Mouse (Mus musculus): ENCODE measurements around the gene Spag9. TPM values are rescaled to one million over a fixed set of nuclear protein-coding genes. Genes with fewer than 3 reads are reported as not detected.

Gene Spag9
- polyA plus RNA-seq, 1 experiment: 45.7 TPM

- no peaks in the 10 kb centered on the region for H3K36me3 ChIP-seq (ENCODE audit: control insufficient read depth, insufficient read depth, low read length, poor library complexity, severe bottlenecking)
- H3K9ac ChIP-seq (ENCODE audit: low read depth, poor library complexity, severe bottlenecking): no peak overlapping the region
- no peaks in the 10 kb centered on the region for H3K27me3 ChIP-seq (ENCODE audit: control insufficient read depth, insufficient read depth, low read length, poor library complexity, severe bottlenecking)
- H3K9me3 ChIP-seq (replicated peaks; ENCODE audit: control insufficient read depth, insufficient read depth, low read length, poor library complexity, severe bottlenecking): no peaks in the 10 kb centered on the region
- H3K27ac ChIP-seq (ENCODE audit: insufficient read depth, low read length): no peak overlapping the region
- H3K4me3 ChIP-seq (ENCODE audit: low read depth, low read length): no peak overlapping the region
- no peak for TF ChIP-seq POLR2A (IDR thresholded peaks at IDR 0.05; ENCODE audit: insufficient read depth, low read length)
- no peak for TF ChIP-seq EP300 (IDR thresholded peaks at IDR 0.05; ENCODE audit: insufficient read depth, low read depth, low read length)
- TF ChIP-seq CTCF (IDR thresholded peaks at IDR 0.05; ENCODE audit: low read depth, low read length): no peak
- peaks cover 16% of the 10 kb centered on the region for H3K4me1 ChIP-seq (ENCODE audit: control insufficient read depth, insufficient read depth, low read length)
Observed at GRCm38 (mm10) chr11:94165745-94166144, 169.9 kb downstream of the Spag9 start.

- Histone ChIP-seq H3K4me3 (ENCODE audit: low read depth, low read length) (no peak overlapping the region), H3K9me3 (replicated peaks; ENCODE audit: control insufficient read depth, insufficient read depth, low read length, poor library complexity, severe bottlenecking) (no peaks in the 10 kb centered on the region), H3K36me3 (ENCODE audit: control insufficient read depth, insufficient read depth, low read length, poor library complexity, severe bottlenecking) (no peaks in the 10 kb centered on the region), H3K4me1 (ENCODE audit: control insufficient read depth, insufficient read depth, low read length) (peaks cover 7% of the 10 kb centered on the region), H3K9ac (ENCODE audit: low read depth, poor library complexity, severe bottlenecking) (no peak overlapping the region), H3K27ac (ENCODE audit: insufficient read depth, low read length) (no peak overlapping the region), H3K27me3 (ENCODE audit: control insufficient read depth, insufficient read depth, low read length, poor library complexity, severe bottlenecking) (no peaks in the 10 kb centered on the region)
- no peak for TF ChIP-seq EP300 (IDR thresholded peaks at IDR 0.05; ENCODE audit: insufficient read depth, low read depth, low read length)
- no peak for TF ChIP-seq POLR2A (IDR thresholded peaks at IDR 0.05; ENCODE audit: insufficient read depth, low read length)
- no peak for TF ChIP-seq CTCF (IDR thresholded peaks at IDR 0.05; ENCODE audit: low read depth, low read length)
Observed at GRCm38 (mm10) chr11:94168238-94168637, 172.3 kb downstream of the Spag9 start.

- no peaks in the 10 kb centered on the region for H3K4me1 ChIP-seq (ENCODE audit: control insufficient read depth, insufficient read depth, low read length)
- H3K36me3 ChIP-seq (ENCODE audit: control insufficient read depth, insufficient read depth, low read length, poor library complexity, severe bottlenecking): no peaks in the 10 kb centered on the region
- H3K9ac ChIP-seq (ENCODE audit: low read depth, poor library complexity, severe bottlenecking): no peak overlapping the region
- H3K9me3 ChIP-seq (replicated peaks; ENCODE audit: control insufficient read depth, insufficient read depth, low read length, poor library complexity, severe bottlenecking): no peaks in the 10 kb centered on the region
- no peak for TF ChIP-seq EP300 (IDR thresholded peaks at IDR 0.05; ENCODE audit: insufficient read depth, low read depth, low read length)
- no peak for TF ChIP-seq CTCF (IDR thresholded peaks at IDR 0.05; ENCODE audit: low read depth, low read length)
- TF ChIP-seq POLR2A (IDR thresholded peaks at IDR 0.05; ENCODE audit: insufficient read depth, low read length): no peak
- no peaks in the 10 kb centered on the region for H3K27me3 ChIP-seq (ENCODE audit: control insufficient read depth, insufficient read depth, low read length, poor library complexity, severe bottlenecking)
- no peak overlapping the region for H3K4me3 ChIP-seq (ENCODE audit: low read depth, low read length)
- H3K27ac ChIP-seq (ENCODE audit: insufficient read depth, low read length): no peak overlapping the region
Observed at GRCm38 (mm10) chr11:94169596-94169995, 173.7 kb downstream of the Spag9 start.

GRCm38 (mm10) chr11:94171691-94172090, 175.8 kb downstream of the Spag9 start:
- TF ChIP-seq CTCF (IDR thresholded peaks at IDR 0.05; ENCODE audit: low read depth, low read length): no peak
- no peak for TF ChIP-seq POLR2A (IDR thresholded peaks at IDR 0.05; ENCODE audit: insufficient read depth, low read length)
- TF ChIP-seq EP300 (IDR thresholded peaks at IDR 0.05; ENCODE audit: insufficient read depth, low read depth, low read length): no peak
- Histone ChIP-seq H3K4me1 (ENCODE audit: control insufficient read depth, insufficient read depth, low read length) (no peaks in the 10 kb centered on the region), H3K27me3 (ENCODE audit: control insufficient read depth, insufficient read depth, low read length, poor library complexity, severe bottlenecking) (no peaks in the 10 kb centered on the region), H3K36me3 (ENCODE audit: control insufficient read depth, insufficient read depth, low read length, poor library complexity, severe bottlenecking) (no peaks in the 10 kb centered on the region), H3K27ac (ENCODE audit: insufficient read depth, low read length) (no peak overlapping the region), H3K9me3 (replicated peaks; ENCODE audit: control insufficient read depth, insufficient read depth, low read length, poor library complexity, severe bottlenecking) (no peaks in the 10 kb centered on the region), H3K4me3 (ENCODE audit: low read depth, low read length) (no peak overlapping the region), H3K9ac (ENCODE audit: low read depth, poor library complexity, severe bottlenecking) (no peak overlapping the region)

GRCm38 (mm10) chr11:94172186-94172585, 176.3 kb downstream of the Spag9 start:
- no peak overlapping the region for H3K9ac ChIP-seq (ENCODE audit: low read depth, poor library complexity, severe bottlenecking)
- H3K27ac ChIP-seq (ENCODE audit: insufficient read depth, low read length): no peak overlapping the region
- no peak overlapping the region for H3K4me3 ChIP-seq (ENCODE audit: low read depth, low read length)
- H3K9me3 ChIP-seq (replicated peaks; ENCODE audit: control insufficient read depth, insufficient read depth, low read length, poor library complexity, severe bottlenecking): no peaks in the 10 kb centered on the region
- H3K27me3 ChIP-seq (ENCODE audit: control insufficient read depth, insufficient read depth, low read length, poor library complexity, severe bottlenecking): no peaks in the 10 kb centered on the region
- TF ChIP-seq CTCF (IDR thresholded peaks at IDR 0.05; ENCODE audit: low read depth, low read length) (no peak), EP300 (IDR thresholded peaks at IDR 0.05; ENCODE audit: insufficient read depth, low read depth, low read length) (no peak), POLR2A (IDR thresholded peaks at IDR 0.05; ENCODE audit: insufficient read depth, low read length) (no peak)
- no peaks in the 10 kb centered on the region for H3K36me3 ChIP-seq (ENCODE audit: control insufficient read depth, insufficient read depth, low read length, poor library complexity, severe bottlenecking)
- H3K4me1 ChIP-seq (ENCODE audit: control insufficient read depth, insufficient read depth, low read length): no peaks in the 10 kb centered on the region

- Histone ChIP-seq H3K27me3 (ENCODE audit: control insufficient read depth, insufficient read depth, low read length, poor library complexity, severe bottlenecking) (no peaks in the 10 kb centered on the region), H3K9ac (ENCODE audit: low read depth, poor library complexity, severe bottlenecking) (no peak overlapping the region), H3K36me3 (ENCODE audit: control insufficient read depth, insufficient read depth, low read length, poor library complexity, severe bottlenecking) (no peaks in the 10 kb centered on the region), H3K9me3 (replicated peaks; ENCODE audit: control insufficient read depth, insufficient read depth, low read length, poor library complexity, severe bottlenecking) (no peaks in the 10 kb centered on the region), H3K4me1 (ENCODE audit: control insufficient read depth, insufficient read depth, low read length) (no peaks in the 10 kb centered on the region), H3K4me3 (ENCODE audit: low read depth, low read length) (no peak overlapping the region), H3K27ac (ENCODE audit: insufficient read depth, low read length) (no peak overlapping the region)
- TF ChIP-seq CTCF (IDR thresholded peaks at IDR 0.05; ENCODE audit: low read depth, low read length): no peak
- TF ChIP-seq POLR2A (IDR thresholded peaks at IDR 0.05; ENCODE audit: insufficient read depth, low read length): no peak
- TF ChIP-seq EP300 (IDR thresholded peaks at IDR 0.05; ENCODE audit: insufficient read depth, low read depth, low read length): no peak
Observed at GRCm38 (mm10) chr11:94173726-94174146, 177.8 kb downstream of the Spag9 start.

Measured in ES-Bruce4 (cell line).